Mouse (Mus musculus) megakaryocyte, adult 5-6 weeks (primary cell): Measurements from ENCODE around the gene Nox3. TPM values are rescaled to one million over a fixed set of nuclear protein-coding genes. Genes with fewer than 3 reads are reported as not detected.

Source experiments
- ATAC-seq: 2 replicates; pipeline ENCODE4 v1.8.0; 2016; ENCODE audit warnings: mild to moderate bottlenecking, inconsistent platforms; ENCODE audit not compliant: poor library complexity, severe bottlenecking
- total RNA-seq, 2 experiments: library from RNA; stranded (forward) in 1 of 2; stranded (reverse) in 1 of 2; fragments of 153-499, 151-499 nt in 1 of 2; fragments of 221-1000, 200-1000 nt in 1 of 2; gene quantifications; 2 replicates each; pipeline versions ENCODE4 v1.2.3 to v1.2.4; 2015 to 2017

Nox3 gene
- total RNA-seq (2015): not detected in 2 replicates
- total RNA-seq (2017): not detected in 2 replicates

- no peak for ATAC-seq
Observed at GRCm38 (mm10) chr17:3696161-3696560, at the start of gene Nox3. Gene Nox3 (minus strand): TSS chr17:3696261.

- no peak for ATAC-seq
Observed at GRCm38 (mm10) chr17:3744402-3744801, 48.3 kb upstream of the Nox3 start.

- no peak for ATAC-seq
Observed at GRCm38 (mm10) chr17:3736936-3737335, 40.9 kb upstream of the Nox3 start.

GRCm38 (mm10) chr17:3734286-3734685 is 38.2 kb upstream of the Nox3 start:
- ATAC-seq: no peak

GRCm38 (mm10) chr17:3705350-3705930 is 9.4 kb upstream of the Nox3 start:
- no peak for ATAC-seq

- no peak for ATAC-seq
Observed at GRCm38 (mm10) chr17:3702320-3702719, 6.3 kb upstream of the Nox3 start.

GRCm38 (mm10) chr17:3692817-3693216 is 3.2 kb downstream of the Nox3 start:
- no peak for ATAC-seq

GRCm38 (mm10) chr17:3690499-3691258 is 5.4 kb downstream of the Nox3 start:
- no peak for ATAC-seq

- ATAC-seq: no peak
Observed at GRCm38 (mm10) chr17:3683662-3684061, 12.4 kb downstream of the Nox3 start.

GRCm38 (mm10) chr17:3669226-3669625 is 26.8 kb downstream of the Nox3 start:
- no peak for ATAC-seq

- ATAC-seq: no peak
Observed at GRCm38 (mm10) chr17:3667287-3667686, 28.8 kb downstream of the Nox3 start.

- no peak for ATAC-seq
Observed at GRCm38 (mm10) chr17:3665321-3665720, 30.7 kb downstream of the Nox3 start.

GRCm38 (mm10) chr17:3659497-3659896 is 36.6 kb downstream of the Nox3 start:
- no peak for ATAC-seq

GRCm38 (mm10) chr17:3650377-3650776 is 45.7 kb downstream of the Nox3 start:
- ATAC-seq: no peak

- ATAC-seq: no peak
Observed at GRCm38 (mm10) chr17:3643582-3643981, 52.5 kb downstream of the Nox3 start.

- ATAC-seq: no peak
Observed at GRCm38 (mm10) chr17:3641456-3641855, 54.6 kb downstream of the Nox3 start.

- ATAC-seq: no peak
Observed at GRCm38 (mm10) chr17:3638757-3639156, 57.3 kb downstream of the Nox3 start.

GRCm38 (mm10) chr17:3632501-3632900 is 63.6 kb downstream of the Nox3 start:
- no peak for ATAC-seq

GRCm38 (mm10) chr17:3616329-3617216 is 79.5 kb downstream of the Nox3 start:
- ATAC-seq: no peak

- no peak for ATAC-seq
Observed at GRCm38 (mm10) chr17:3615553-3615952, 80.5 kb downstream of the Nox3 start.

GRCm38 (mm10) chr17:3611781-3612075 is 84.3 kb downstream of the Nox3 start:
- ATAC-seq: no peak
